Mouse (Mus musculus) hindbrain, postnatal 0 days (tissue): ENCODE data around the gene Gjb1. TPM values are rescaled to one million over a fixed set of nuclear protein-coding genes. Genes with fewer than 3 reads are reported as not detected.
"Not testable (repeated sequence)": the region's sequence is repeated elsewhere in the genome, so short reads cannot be mapped to it uniquely, and the experiment has no call there.

ENCODE experiments used
- ATAC-seq: fragments of 200-750 bp; cut with Nextera tagmentation; 2 replicates; pipeline ENCODE4 v1.8.0; 2017; ENCODE audit warnings: mild to moderate bottlenecking, moderate TSS enrichment, moderate library complexity
- DNase-seq: peaks from one replicate; pipeline ENCODE4 v3.0.0-alpha.2; 2015; ENCODE audit warnings: low spot score
- H3K27ac ChIP-seq: fragments of 300-500 bp; sonication (generic); 2 replicates; pipeline ENCODE4 v1.5.1; 2014; ENCODE audit warnings: mild to moderate bottlenecking
- H3K27me3 ChIP-seq: fragments of 300-500 bp; sonication (generic); 2 replicates; pipeline ENCODE4 v1.6.1; 2014; ENCODE audit warnings: low read length, mixed read lengths; ENCODE audit not compliant: insufficient read depth
- H3K36me3 ChIP-seq: fragments of 300-500 bp; sonication (generic); 2 replicates; pipeline ENCODE4 v1.6.1; 2014; ENCODE audit warnings: low read length, mixed read lengths; ENCODE audit not compliant: insufficient read depth
- H3K4me1 ChIP-seq: fragments of 300-500 bp; sonication (generic); 2 replicates; pipeline ENCODE4 v1.6.1; 2014; ENCODE audit warnings: antibody characterized with exemption, low read length, mixed read lengths; ENCODE audit not compliant: insufficient read depth
- H3K4me2 ChIP-seq: fragments of 300-500 bp; sonication (generic); 2 replicates; pipeline ENCODE4 v1.6.1; 2014; ENCODE audit warnings: low read depth, mild to moderate bottlenecking, low read length, moderate library complexity, mixed read lengths
- H3K4me3 ChIP-seq: fragments of 300-500 bp; sonication (generic); 2 replicates; pipeline ENCODE4 v1.5.1; 2014; ENCODE audit warnings: low read length
- H3K9ac ChIP-seq: fragments of 300-500 bp; sonication (generic); replicated peaks from 2 replicates; pipeline ENCODE4 v1.6.1; 2014; ENCODE audit warnings: mild to moderate bottlenecking, low read length, moderate library complexity, mixed read lengths
- H3K9me3 ChIP-seq: fragments of 300-500 bp; sonication (generic); 2 replicates; pipeline ENCODE4 v1.6.1; 2016; ENCODE audit warnings: low read length, mixed read lengths
- CTCF ChIP-seq: IDR thresholded peaks from 2 replicates; pipeline ENCODE4 v1.5.1; 2016; ENCODE audit warnings: antibody characterized with exemption, control low read depth, low read depth
- WGBS: fragments of 180-500 bp; shearing (Covaris S2); extraction: QIAGEN DNeasy Blood & Tissue Kit; methylation state at CpG from one replicate; pipeline ENCODE4 v1.1.7; 2014; 5-methylcytosine and 5-hydroxymethylcytosine counted together
- polyA plus RNA-seq: library from polyadenylated mRNA; unstranded; fragments of >200 nt; fragmentation: Nextera tagmentation; extraction: Ambion mirVana; gene quantifications from 2 replicates; pipeline ENCODE4 v1.2.1, GENCODE M21; 2015
- total RNA-seq: library from RNA; depleted of rRNA; stranded (reverse); fragments of >200 nt; gene quantifications from 2 replicates; pipeline ENCODE4 v1.2.3, GENCODE M21; 2014; rRNA removed

The Gjb1 gene
- 0.68 and 4.0 TPM in 2 replicates for total RNA-seq
- polyA plus RNA-seq = 2.0 and 2.5 TPM in 2 replicates

DNA sequence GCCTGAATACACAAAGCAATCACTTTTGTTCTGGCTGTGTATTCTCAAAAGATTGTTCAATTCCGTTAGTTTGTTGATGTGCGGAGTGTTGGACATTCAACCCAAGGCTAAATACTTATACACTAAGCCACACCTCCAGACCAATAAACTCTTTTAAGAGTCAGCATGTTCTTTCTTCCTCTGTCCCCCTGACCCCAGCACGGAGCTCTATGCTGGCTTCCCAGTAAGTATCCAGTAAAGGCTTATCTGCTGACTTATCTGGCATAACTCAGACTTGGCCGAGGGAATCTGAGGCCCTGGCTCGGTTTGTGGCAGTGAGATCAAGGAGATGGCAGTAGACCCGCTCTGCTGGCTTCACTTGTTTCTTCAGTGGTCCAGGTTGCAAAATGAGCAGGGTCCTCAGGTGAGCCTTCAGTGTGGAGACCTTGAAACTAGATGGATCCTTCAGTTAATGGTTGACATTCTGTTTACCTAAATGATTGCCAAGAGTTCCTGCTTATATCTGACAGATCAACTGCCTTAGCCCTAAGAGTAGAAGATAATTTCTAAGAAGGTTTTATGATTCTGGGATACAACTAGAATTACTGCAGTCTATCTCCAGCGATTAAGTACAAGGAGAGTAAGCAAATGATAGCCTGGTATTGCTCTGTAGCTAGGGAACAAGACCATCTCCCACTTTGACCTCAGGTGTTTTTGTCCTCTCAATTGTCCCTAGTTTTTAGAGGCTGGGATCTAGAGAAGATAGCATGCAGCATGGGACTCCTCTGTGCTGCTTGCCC is at the start of gene Gjb1:
Gene Gjb1 (plus strand): TSS at position 189 of the 779 bp plus-strand sequence.
- Histone ChIP-seq H3K4me3 (no peak within 1 kb of the TSS), H3K36me3 (no peaks in the 10 kb centered on the region), H3K27me3 (no peaks in the 10 kb centered on the region), H3K27ac (no peak within 1 kb of the TSS), H3K4me1 (no peaks in the 10 kb centered on the region), H3K4me2 (no peak within 1 kb of the TSS), H3K9me3 (no peaks in the 10 kb centered on the region), H3K9ac (no peak within 1 kb of the TSS)
- no peak for DNase-seq
- no peak for TF ChIP-seq CTCF
- 80% methylated on average over 7 of the region's 7 CpGs for WGBS
- ATAC-seq = no peak

GRCm38 (mm10) chrX:101329372-101330028 is 46.7 kb upstream of the Gjb1 start:
- no peak for ATAC-seq
- WGBS = 27% methylated on average over 10 of the region's 10 CpGs
- Histone ChIP-seq H3K9ac (no peak overlapping the region), H3K27me3 (no peaks in the 10 kb centered on the region), H3K27ac (peak overlapping the region; percentile 65), H3K4me2 (no peak overlapping the region), H3K4me1 (no peaks in the 10 kb centered on the region), H3K4me3 (no peak overlapping the region), H3K9me3 (no peaks in the 10 kb centered on the region), H3K36me3 (no peaks in the 10 kb centered on the region)
- TF ChIP-seq CTCF = peak; percentile 84
- peak; percentile 83 for DNase-seq

DNA sequence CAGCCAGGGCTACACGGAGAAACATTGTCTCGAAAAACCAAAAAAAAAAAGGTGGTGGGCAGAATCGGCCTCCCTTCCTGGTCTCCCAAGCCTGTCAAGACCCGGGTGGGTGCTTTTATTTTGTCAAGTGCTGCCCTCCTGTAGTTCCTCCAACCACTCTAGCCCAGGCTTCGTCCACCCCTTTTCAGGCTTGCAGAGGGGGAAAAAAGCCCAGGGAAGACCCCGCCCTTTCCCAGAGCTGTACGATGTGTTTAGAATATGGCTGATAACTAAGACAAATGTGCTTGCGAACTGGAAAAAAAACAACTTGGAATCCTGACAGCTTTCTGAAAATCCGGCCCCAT is 44.2 kb upstream of the Gjb1 start:
- Histone ChIP-seq H3K27ac (peak overlapping the region; percentile 89), H3K9ac (peak overlapping the region; percentile 41; the same call in 1 of the 2 replicates), H3K36me3 (no peaks in the 10 kb centered on the region), H3K4me2 (peak overlapping the region; percentile 42), H3K9me3 (no peaks in the 10 kb centered on the region), H3K4me3 (peak overlapping the region; percentile 16), H3K27me3 (no peaks in the 10 kb centered on the region), H3K4me1 (no peaks in the 10 kb centered on the region)
- TF ChIP-seq CTCF = no peak
- peak; percentile 52; the same call in 1 of the 2 replicates for ATAC-seq
- WGBS = 46% methylated on average over 9 of the region's 9 CpGs
- DNase-seq = no peak

- peak overlapping the region; percentile 41; the same call in 1 of the 2 replicates for H3K9ac ChIP-seq
- TF ChIP-seq CTCF = no peak
These were observed 43.6 kb upstream of the Gjb1 start for GRCm38 (mm10) chrX:101332375-101333211.

DNA sequence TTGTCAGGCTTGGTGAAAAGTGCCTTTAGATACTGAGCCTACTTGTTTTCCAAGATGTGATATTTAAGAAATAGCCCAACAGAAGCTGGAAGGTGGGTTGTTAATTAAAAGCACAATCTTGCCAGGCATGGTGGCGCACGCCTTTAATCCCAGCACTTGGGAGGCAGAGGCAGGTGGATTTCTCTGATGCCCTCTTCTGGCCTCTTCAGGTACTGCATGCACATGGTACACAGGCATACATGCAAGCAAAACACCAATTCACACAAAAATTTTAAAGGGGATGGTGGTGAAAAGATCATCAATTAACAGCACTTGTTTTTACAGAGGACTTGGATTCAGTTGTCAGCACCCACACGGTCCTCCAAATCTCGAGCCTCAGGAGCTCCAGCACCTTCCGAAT is 41.6 kb upstream of the Gjb1 start:
- peak; percentile 60 for TF ChIP-seq CTCF
- Histone ChIP-seq H3K27me3 (no peaks in the 10 kb centered on the region), H3K4me3 (no peak overlapping the region), H3K4me2 (no peak overlapping the region), H3K9me3 (no peaks in the 10 kb centered on the region), H3K36me3 (no peaks in the 10 kb centered on the region), H3K4me1 (no peaks in the 10 kb centered on the region), H3K9ac (no peak overlapping the region), H3K27ac (no peak overlapping the region)
- ATAC-seq = no peak
- WGBS = 91% methylated on average over 5 of the region's 5 CpGs
- no peak for DNase-seq

More at GRCm38 (mm10) chrX:101332375-101333211, 43.6 kb upstream of the Gjb1 start:
- no peaks in the 10 kb centered on the region for H3K27me3 ChIP-seq
- peak overlapping the region; percentile 32 for H3K4me3 ChIP-seq
- H3K36me3 ChIP-seq = no peaks in the 10 kb centered on the region
- DNase-seq (peak; percentile 93), ATAC-seq (peak; percentile 98)
- no peaks in the 10 kb centered on the region for H3K9me3 ChIP-seq
- H3K27ac ChIP-seq = peak overlapping the region; percentile 89
- H3K4me1 ChIP-seq = no peaks in the 10 kb centered on the region
- 37% methylated on average over 45 of the region's 49 CpGs for WGBS
- H3K4me2 ChIP-seq = peak overlapping the region; percentile 55

GRCm38 (mm10) chrX:101338666-101339065 is 37.5 kb upstream of the Gjb1 start:
- Histone ChIP-seq H3K9ac (no peak overlapping the region), H3K9me3 (no peaks in the 10 kb centered on the region), H3K27me3 (no peaks in the 10 kb centered on the region), H3K4me1 (no peaks in the 10 kb centered on the region), H3K36me3 (no peaks in the 10 kb centered on the region), H3K4me2 (no peak overlapping the region), H3K27ac (no peak overlapping the region), H3K4me3 (no peak overlapping the region)
- no peak for TF ChIP-seq CTCF
- DNase-seq (no peak), ATAC-seq (no peak)
- WGBS = 46% methylated on average over 4 of the region's 4 CpGs

GRCm38 (mm10) chrX:101342837-101343236 is 33.3 kb upstream of the Gjb1 start:
- H3K36me3 ChIP-seq, H3K4me1 ChIP-seq, H3K4me2 ChIP-seq, H3K27ac ChIP-seq, DNase-seq, H3K27me3 ChIP-seq, ATAC-seq, H3K9ac ChIP-seq, H3K4me3 ChIP-seq, H3K9me3 ChIP-seq: not testable (repeated sequence)
- 67% methylated on average over 2 of the region's 2 CpGs for WGBS
